Mouse (Mus musculus) ES-E14 (cell line): ENCODE measurements around the gene Smndc1. TPM values are rescaled to one million over a fixed set of nuclear protein-coding genes. Genes with fewer than 3 reads are reported as not detected.

ENCODE experiments used
- DNase-seq: peaks from one replicate; pipeline ENCODE4 v3.0.0-alpha.2; 2013; ENCODE audit warnings: low read depth, low spot score
- H3K27ac ChIP-seq: 2 replicates; pipeline ENCODE4 v1.5.1; 2012; ENCODE audit warnings: low read depth, mild to moderate bottlenecking, low read length, moderate library complexity, mixed read lengths; ENCODE audit not compliant: poor library complexity, insufficient read depth, severe bottlenecking
- H3K36me3 ChIP-seq: 2 replicates; pipeline ENCODE4 v1.6.1; 2012; ENCODE audit warnings: mild to moderate bottlenecking, low read length, moderate library complexity, mixed read lengths; ENCODE audit not compliant: control insufficient read depth, poor library complexity, insufficient read depth, severe bottlenecking
- H3K4me1 ChIP-seq, 2 experiments: fragments of 150-350 bp in 1 of 2; sonication (generic) in 1 of 2; 2 replicates each; pipeline ENCODE4 v1.6.1; 2012; ENCODE audit warnings: low read length in 2 of 2, mild to moderate bottlenecking in 1 of 2, mixed read lengths in 1 of 2; ENCODE audit not compliant: control insufficient read depth in 2 of 2, insufficient read depth in 2 of 2, poor library complexity in 1 of 2
- H3K4me3 ChIP-seq, 2 experiments: fragments of 150-350 bp in 1 of 2; sonication (generic) in 1 of 2; 2 replicates each; pipeline ENCODE4 v1.5.1; 2012; ENCODE audit warnings: low read length in 2 of 2, low read depth in 1 of 2, mild to moderate bottlenecking in 1 of 2, mixed read lengths in 1 of 2; ENCODE audit not compliant: insufficient read depth in 1 of 2, poor library complexity in 1 of 2, severe bottlenecking in 1 of 2
- H3K9ac ChIP-seq: 2 replicates; pipeline ENCODE4 v1.6.1; 2012; ENCODE audit warnings: low read depth, mild to moderate bottlenecking, low read length, mixed read lengths; ENCODE audit not compliant: poor library complexity, insufficient read depth, severe bottlenecking
- H3K9me3 ChIP-seq: fragments of 150-350 bp; sonication (generic); 2 replicates; pipeline ENCODE4 v1.6.1; 2012; ENCODE audit warnings: low read depth, mild to moderate bottlenecking, low read length; ENCODE audit not compliant: control insufficient read depth, insufficient read depth
- CHD2 ChIP-seq: IDR thresholded peaks from 2 replicates; pipeline ENCODE4 v1.6.1; 2014; ENCODE audit warnings: mild to moderate bottlenecking, low read depth, low read length, inconsistent platforms
- HCFC1 ChIP-seq: IDR thresholded peaks from 2 replicates; pipeline ENCODE4 v1.6.1; 2012; ENCODE audit warnings: low read length, inconsistent platforms, borderline replicate concordance; ENCODE audit not compliant: insufficient read depth
- MAFK ChIP-seq: IDR thresholded peaks from 2 replicates; pipeline ENCODE4 v1.6.1; 2014; ENCODE audit warnings: mild to moderate bottlenecking, low read depth, low read length, inconsistent platforms; ENCODE audit not compliant: insufficient read depth
- ZC3H11A ChIP-seq: IDR thresholded peaks from 2 replicates; pipeline ENCODE4 v1.6.1; 2012; ENCODE audit warnings: low read depth, mild to moderate bottlenecking, inconsistent platforms, low read length, borderline replicate concordance
- ZNF384 ChIP-seq: IDR thresholded peaks from 2 replicates; pipeline ENCODE4 v1.6.1; 2012; ENCODE audit warnings: low read depth, low read length, inconsistent platforms
- in situ Hi-C, 2 experiments: fragments of 600-800 bp; cut with MboI; formaldehyde crosslinking; loops; one replicate each; pipeline ENCODE4 v1.15.1; 2025; ENCODE audit warnings: low sequenced_read_pairs in 2 of 2, inconsistent platforms in 1 of 2; ENCODE audit not compliant: unreplicated experiment in 2 of 2
- total RNA-seq: library from RNA; depleted of rRNA; stranded (reverse); fragments of 300-350 nt; gene quantifications from 2 replicates; pipeline ENCODE4 v1.2.3, GENCODE M21; 2012

Smndc1 gene
- total RNA-seq, 1 experiment = 37.4 TPM

GRCm38 (mm10) chr19:53355065-53355464 lies 35.3 kb downstream of the Smndc1 start:
- Histone ChIP-seq H3K27ac (no peak overlapping the region), H3K4me3 (no peak overlapping the region), H3K9me3 (no peaks in the 10 kb centered on the region), H3K36me3 (peaks cover 8% of the 10 kb centered on the region; the same call in 1 of the 2 replicates), H3K4me1 (peaks cover 0 to 2% of the 10 kb centered on the region in 2 experiments; a peak in 1 of 4 replicates), H3K9ac (no peak overlapping the region)
- no peak for TF ChIP-seq ZC3H11A
- TF ChIP-seq HCFC1 = no peak
- TF ChIP-seq CHD2 = no peak
- TF ChIP-seq MAFK = no peak
- no peak for TF ChIP-seq ZNF384
- in situ Hi-C loops = no loop called here
- DNase-seq = no peak

GRCm38 (mm10) chr19:53354271-53355000 lies 35.9 kb downstream of the Smndc1 start:
- Histone ChIP-seq H3K9me3 (no peaks in the 10 kb centered on the region), H3K36me3 (peaks cover 8% of the 10 kb centered on the region; the same call in 1 of the 2 replicates), H3K9ac (no peak overlapping the region), H3K4me1 (peaks cover 0 to 2% of the 10 kb centered on the region in 2 experiments; a peak in 1 of 4 replicates), H3K4me3 (no peak overlapping the region), H3K27ac (no peak overlapping the region)
- in situ Hi-C loops = no loop called here
- TF ChIP-seq MAFK = no peak
- TF ChIP-seq ZNF384 = no peak
- TF ChIP-seq HCFC1 = no peak
- TF ChIP-seq CHD2 = no peak
- no peak for TF ChIP-seq ZC3H11A
- no peak for DNase-seq

GRCm38 (mm10) chr19:53353864-53354263 lies 36.5 kb downstream of the Smndc1 start:
- peaks cover 0 to 2% of the 10 kb centered on the region in 2 experiments; a peak in 1 of 4 replicates for H3K4me1 ChIP-seq
- no peak overlapping the region for H3K9ac ChIP-seq
- no peak overlapping the region for H3K27ac ChIP-seq
- TF ChIP-seq MAFK (no peak), ZNF384 (no peak), ZC3H11A (no peak), CHD2 (no peak), HCFC1 (no peak)
- H3K9me3 ChIP-seq = no peaks in the 10 kb centered on the region
- peaks cover 8% of the 10 kb centered on the region; the same call in 1 of the 2 replicates for H3K36me3 ChIP-seq
- H3K4me3 ChIP-seq = no peak overlapping the region
- DNase-seq = no peak
- in situ Hi-C loops = no loop called here

- H3K9me3 ChIP-seq = no peaks in the 10 kb centered on the region
- no peak overlapping the region for H3K9ac ChIP-seq
- H3K4me3 ChIP-seq = no peak overlapping the region
- in situ Hi-C loops = no loop called here
- DNase-seq = no peak
- peaks cover 6% of the 10 kb centered on the region; the same call in 1 of the 2 replicates for H3K36me3 ChIP-seq
- TF ChIP-seq HCFC1 = no peak
- no peak for TF ChIP-seq MAFK
- no peak for TF ChIP-seq CHD2
- TF ChIP-seq ZC3H11A = no peak
- no peak for TF ChIP-seq ZNF384
- H3K27ac ChIP-seq = no peak overlapping the region
- H3K4me1 ChIP-seq = no peaks in the 10 kb centered on the region
Measured at GRCm38 (mm10) chr19:53345766-53346165, 44.6 kb downstream of the Smndc1 start.

GRCm38 (mm10) chr19:53344062-53344461 lies 46.3 kb downstream of the Smndc1 start:
- Histone ChIP-seq H3K4me3 (no peak overlapping the region), H3K9ac (no peak overlapping the region; the same call in 1 of the 2 replicates), H3K9me3 (no peaks in the 10 kb centered on the region), H3K4me1 (no peaks in the 10 kb centered on the region), H3K36me3 (peaks cover 6% of the 10 kb centered on the region; the same call in 1 of the 2 replicates), H3K27ac (no peak overlapping the region)
- in situ Hi-C loops = no loop called here
- no peak for DNase-seq
- no peak for TF ChIP-seq ZNF384
- no peak for TF ChIP-seq HCFC1
- no peak for TF ChIP-seq CHD2
- no peak for TF ChIP-seq MAFK
- TF ChIP-seq ZC3H11A = no peak
